Mouse (Mus musculus): Measurements from ENCODE around the gene Smarcc2.

DNA sequence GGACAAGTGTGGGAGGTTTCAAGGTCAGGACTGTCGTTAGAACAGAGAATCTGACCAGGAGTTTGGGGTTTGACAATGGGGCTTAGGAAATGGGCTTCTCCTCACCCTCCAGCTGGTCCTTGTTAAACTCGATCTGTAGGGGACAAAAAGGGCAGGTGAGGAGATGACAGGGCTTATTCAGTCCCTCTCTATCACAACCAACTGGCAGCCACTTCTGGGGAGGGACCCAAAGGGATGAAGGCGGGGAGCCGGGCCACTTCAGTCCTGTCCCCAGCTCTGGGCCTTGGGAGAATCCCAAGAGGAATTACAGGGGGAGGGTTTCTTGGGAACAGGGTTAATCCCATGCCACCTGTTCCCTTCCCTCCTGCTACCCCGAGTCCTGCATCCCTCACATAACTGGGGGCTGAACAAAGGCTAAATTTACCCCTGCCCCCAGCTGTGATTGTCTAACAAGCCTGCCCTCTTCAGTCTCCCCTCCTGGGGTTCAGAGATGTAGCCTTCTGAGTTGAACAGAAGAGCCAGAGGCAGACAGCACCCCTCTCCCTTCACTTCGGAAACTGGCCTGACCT lies 37.5 kb downstream of the Smarcc2 start:
- TF ChIP-seq POLR2A (IDR thresholded peaks at IDR 0.05; ENCODE audit: extremely low read depth, insufficient read depth, low read length) (no peak), CTCF (IDR thresholded peaks at IDR 0.05; ENCODE audit: low read depth, low read length) (no peak)
